Mouse (Mus musculus): ENCODE results near the gene Gm614. TPM values are rescaled to one million over a fixed set of nuclear protein-coding genes. Genes with fewer than 3 reads are reported as not detected.

Gene Gm614
- polyA plus RNA-seq, 1 experiment from 2014 or later: not detected

- H3K27ac ChIP-seq (ENCODE audit: low read depth, low read length): no peak overlapping the region
- H3K9ac ChIP-seq (ENCODE audit: low read length): no peak overlapping the region
- no peak overlapping the region for H3K4me2 ChIP-seq
- ATAC-seq (ENCODE audit: low FRiP score) (no peak), DNase-seq (ENCODE audit: low spot score, missing footprints) (no peak)
- H3K4me1 ChIP-seq (ENCODE audit: control insufficient read depth, insufficient read depth, low read length): no peaks in the 10 kb centered on the region
- no peak overlapping the region for H3K4me3 ChIP-seq (ENCODE audit: low read depth, low read length)
- no peaks in the 10 kb centered on the region; the same call in 1 of the 2 replicates for H3K36me3 ChIP-seq (ENCODE audit: control insufficient read depth, insufficient read depth, low read length)
- H3K27me3 ChIP-seq (ENCODE audit: control insufficient read depth, insufficient read depth, low read length): no peaks in the 10 kb centered on the region; the same call in 1 of the 2 replicates
- 87% methylated on average over 7 of the region's 7 CpGs for WGBS
- no peaks in the 10 kb centered on the region for H3K9me3 ChIP-seq (ENCODE audit: control insufficient read depth, low read length)
These were observed 25.2 kb upstream of the Gm614 start for GRCm38 (mm10) chrX:101289037-101289436.

- DNase-seq (ENCODE audit: low spot score, missing footprints) (no peak), ATAC-seq (ENCODE audit: low FRiP score) (no peak)
- Histone ChIP-seq H3K4me2 (no peak overlapping the region), H3K36me3 (ENCODE audit: control insufficient read depth, insufficient read depth, low read length) (no peaks in the 10 kb centered on the region; the same call in 1 of the 2 replicates), H3K27ac (ENCODE audit: low read depth, low read length) (no peak overlapping the region), H3K27me3 (ENCODE audit: control insufficient read depth, insufficient read depth, low read length) (no peaks in the 10 kb centered on the region; the same call in 1 of the 2 replicates), H3K4me1 (ENCODE audit: control insufficient read depth, insufficient read depth, low read length) (no peaks in the 10 kb centered on the region), H3K9me3 (ENCODE audit: control insufficient read depth, low read length) (no peaks in the 10 kb centered on the region), H3K4me3 (ENCODE audit: low read depth, low read length) (no peak overlapping the region), H3K9ac (ENCODE audit: low read length) (no peak overlapping the region)
- 94% methylated on average over 6 of the region's 6 CpGs for WGBS
These were observed 24.6 kb upstream of the Gm614 start for GRCm38 (mm10) chrX:101288432-101288831.

- Histone ChIP-seq H3K36me3 (ENCODE audit: control insufficient read depth, insufficient read depth, low read length) (no peaks in the 10 kb centered on the region; the same call in none of the 2 replicates), H3K4me2 (no peak overlapping the region), H3K27ac (ENCODE audit: low read depth, low read length) (no peak overlapping the region), H3K4me1 (ENCODE audit: control insufficient read depth, insufficient read depth, low read length) (no peaks in the 10 kb centered on the region), H3K9ac (ENCODE audit: low read length) (no peak overlapping the region), H3K4me3 (ENCODE audit: low read depth, low read length) (no peak overlapping the region), H3K27me3 (ENCODE audit: control insufficient read depth, insufficient read depth, low read length) (no peaks in the 10 kb centered on the region), H3K9me3 (ENCODE audit: control insufficient read depth, low read length) (no peaks in the 10 kb centered on the region)
- 91% methylated on average over 3 of the region's 3 CpGs for WGBS
- ATAC-seq (ENCODE audit: low FRiP score): no peak
- DNase-seq (ENCODE audit: low spot score, missing footprints): no peak
These were observed 23.8 kb upstream of the Gm614 start for GRCm38 (mm10) chrX:101287543-101287942.

- Histone ChIP-seq H3K27ac (ENCODE audit: low read depth, low read length) (no peak overlapping the region), H3K36me3 (ENCODE audit: control insufficient read depth, insufficient read depth, low read length) (no peaks in the 10 kb centered on the region; the same call in none of the 2 replicates), H3K4me2 (no peak overlapping the region), H3K9me3 (ENCODE audit: control insufficient read depth, low read length) (no peaks in the 10 kb centered on the region), H3K9ac (ENCODE audit: low read length) (no peak overlapping the region), H3K4me1 (ENCODE audit: control insufficient read depth, insufficient read depth, low read length) (no peaks in the 10 kb centered on the region), H3K4me3 (ENCODE audit: low read depth, low read length) (no peak overlapping the region), H3K27me3 (ENCODE audit: control insufficient read depth, insufficient read depth, low read length) (no peaks in the 10 kb centered on the region; the same call in 1 of the 2 replicates)
- ATAC-seq (ENCODE audit: low FRiP score) (no peak), DNase-seq (ENCODE audit: low spot score, missing footprints) (no peak)
- 90% methylated on average over 14 of the region's 14 CpGs for WGBS
These were observed 22.3 kb upstream of the Gm614 start for GRCm38 (mm10) chrX:101285953-101286670.

GRCm38 (mm10) chrX:101285534-101285933, 21.7 kb upstream of the Gm614 start:
- H3K27me3 ChIP-seq (ENCODE audit: control insufficient read depth, insufficient read depth, low read length): no peaks in the 10 kb centered on the region; the same call in 1 of the 2 replicates
- no peaks in the 10 kb centered on the region; the same call in none of the 2 replicates for H3K36me3 ChIP-seq (ENCODE audit: control insufficient read depth, insufficient read depth, low read length)

GRCm38 (mm10) chrX:101282813-101283212, 19.0 kb upstream of the Gm614 start:
- H3K9ac ChIP-seq (ENCODE audit: low read length): no peak overlapping the region
- DNase-seq (ENCODE audit: low spot score, missing footprints): no peak
- no peak overlapping the region for H3K4me2 ChIP-seq
- 82% methylated on average over 6 of the region's 6 CpGs for WGBS
- no peak overlapping the region for H3K27ac ChIP-seq (ENCODE audit: low read depth, low read length)
- ATAC-seq (ENCODE audit: low FRiP score): no peak
- H3K4me3 ChIP-seq (ENCODE audit: low read depth, low read length): no peak overlapping the region
- H3K4me1 ChIP-seq (ENCODE audit: control insufficient read depth, insufficient read depth, low read length): no peaks in the 10 kb centered on the region
- no peaks in the 10 kb centered on the region; the same call in none of the 2 replicates for H3K36me3 ChIP-seq (ENCODE audit: control insufficient read depth, insufficient read depth, low read length)
- no peaks in the 10 kb centered on the region for H3K9me3 ChIP-seq (ENCODE audit: control insufficient read depth, low read length)
- H3K27me3 ChIP-seq (ENCODE audit: control insufficient read depth, insufficient read depth, low read length): no peaks in the 10 kb centered on the region; the same call in 1 of the 2 replicates

More at GRCm38 (mm10) chrX:101285534-101285933, 21.7 kb upstream of the Gm614 start:
- DNase-seq (ENCODE audit: low spot score, missing footprints) (peak; percentile 92), ATAC-seq (ENCODE audit: low FRiP score) (peak; percentile 54; the same call in 1 of the 2 replicates)
- H3K4me3 ChIP-seq (ENCODE audit: low read depth, low read length): no peak overlapping the region
- H3K4me2 ChIP-seq: no peak overlapping the region
- no peak overlapping the region for H3K9ac ChIP-seq (ENCODE audit: low read length)
- H3K27ac ChIP-seq (ENCODE audit: low read depth, low read length): no peak overlapping the region
- H3K9me3 ChIP-seq (ENCODE audit: control insufficient read depth, low read length): no peaks in the 10 kb centered on the region
- H3K4me1 ChIP-seq (ENCODE audit: control insufficient read depth, insufficient read depth, low read length): no peaks in the 10 kb centered on the region
- WGBS: 33% methylated on average over 6 of the region's 6 CpGs

- peak within 1 kb of the TSS; percentile 52 for H3K4me3 ChIP-seq (ENCODE audit: low read depth, low read length)
- DNase-seq (ENCODE audit: low spot score, missing footprints): peak; percentile 96
- H3K9me3 ChIP-seq (ENCODE audit: control insufficient read depth, low read length): no peaks in the 10 kb centered on the region
- peak within 1 kb of the TSS; percentile 50 for H3K4me2 ChIP-seq
- ATAC-seq (ENCODE audit: low FRiP score): peak; percentile 99
- H3K9ac ChIP-seq (ENCODE audit: low read length): peak within 1 kb of the TSS; percentile 79
- no peaks in the 10 kb centered on the region; the same call in 1 of the 2 replicates for H3K36me3 ChIP-seq (ENCODE audit: control insufficient read depth, insufficient read depth, low read length)
- H3K4me1 ChIP-seq (ENCODE audit: control insufficient read depth, insufficient read depth, low read length): no peaks in the 10 kb centered on the region; the same call in 1 of the 2 replicates
- no peaks in the 10 kb centered on the region for H3K27me3 ChIP-seq (ENCODE audit: control insufficient read depth, insufficient read depth, low read length)
- no peak within 1 kb of the TSS; the same call in 1 of the 2 replicates for H3K27ac ChIP-seq (ENCODE audit: low read depth, low read length)
- WGBS: 21% methylated on average over 54 of the region's 54 CpGs
These were observed 10.3 kb upstream of the Gm614 start, which contains the start of gene Med12 for GRCm38 (mm10) chrX:101273875-101274738. TSS of gene Med12 (plus strand) at chrX:101274030.

GRCm38 (mm10) chrX:101273410-101273809, 9.6 kb upstream of the Gm614 start:
- Histone ChIP-seq H3K27ac (ENCODE audit: low read depth, low read length) (no peak overlapping the region), H3K4me3 (ENCODE audit: low read depth, low read length) (peak overlapping the region; percentile 52), H3K36me3 (ENCODE audit: control insufficient read depth, insufficient read depth, low read length) (no peaks in the 10 kb centered on the region; the same call in 1 of the 2 replicates), H3K4me1 (ENCODE audit: control insufficient read depth, insufficient read depth, low read length) (no peaks in the 10 kb centered on the region; the same call in 1 of the 2 replicates), H3K4me2 (peak overlapping the region; percentile 37), H3K9me3 (ENCODE audit: control insufficient read depth, low read length) (no peaks in the 10 kb centered on the region), H3K27me3 (ENCODE audit: control insufficient read depth, insufficient read depth, low read length) (no peaks in the 10 kb centered on the region), H3K9ac (ENCODE audit: low read length) (peak overlapping the region; percentile 44)
- DNase-seq (ENCODE audit: low spot score, missing footprints) (peak; percentile 85), ATAC-seq (ENCODE audit: low FRiP score) (peak; percentile 22; the same call in 1 of the 2 replicates)
- WGBS: 27% methylated on average over 6 of the region's 6 CpGs

Measured in midbrain, embryonic 11.5 days (tissue).